Mouse (Mus musculus): ENCODE measurements around the gene Cop1. TPM values are rescaled to one million over a fixed set of nuclear protein-coding genes. Genes with fewer than 3 reads are reported as not detected.
A peak's percentile ranks its signal among the peaks of the same experiment; 100 is the strongest.

Gene Cop1
- polyA plus RNA-seq, 1 experiment from 2014 or later: 73.0 TPM

DNA sequence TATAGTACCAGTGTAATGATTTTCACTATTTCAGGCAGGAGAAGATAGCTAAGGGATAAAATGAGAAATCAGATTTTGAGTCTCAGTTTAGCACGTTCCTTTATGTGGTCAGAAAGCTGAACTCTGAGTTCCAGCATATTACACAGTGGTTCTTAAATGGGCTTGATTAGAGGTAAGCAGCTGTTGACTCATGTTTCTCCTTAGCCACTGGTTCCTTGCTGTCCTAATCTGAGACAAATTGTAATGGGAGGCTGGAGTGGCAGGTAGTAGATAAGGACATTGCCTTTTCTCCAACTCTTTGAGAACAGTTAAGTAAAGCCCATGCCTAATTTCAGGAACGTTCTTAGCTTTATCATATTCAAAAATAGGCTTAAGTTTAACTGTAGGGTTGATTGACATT is 3.6 kb downstream of the Cop1 start:
- Histone ChIP-seq H3K4me1 (replicated peaks) (peaks cover 4% of the 10 kb centered on the region), H3K27me3 (replicated peaks) (no peaks in the 10 kb centered on the region), H3K36me3 (peaks cover 2% of the 10 kb centered on the region; the same call in 1 of the 2 replicates), H3K9ac (no peak overlapping the region), H3K4me2 (replicated peaks) (no peak overlapping the region), H3K9me3 (no peaks in the 10 kb centered on the region), H3K4me3 (replicated peaks) (no peak overlapping the region), H3K27ac (no peak overlapping the region)
- WGBS: 82% methylated on average over 2 of the region's 2 CpGs
- ATAC-seq: no peak

DNA sequence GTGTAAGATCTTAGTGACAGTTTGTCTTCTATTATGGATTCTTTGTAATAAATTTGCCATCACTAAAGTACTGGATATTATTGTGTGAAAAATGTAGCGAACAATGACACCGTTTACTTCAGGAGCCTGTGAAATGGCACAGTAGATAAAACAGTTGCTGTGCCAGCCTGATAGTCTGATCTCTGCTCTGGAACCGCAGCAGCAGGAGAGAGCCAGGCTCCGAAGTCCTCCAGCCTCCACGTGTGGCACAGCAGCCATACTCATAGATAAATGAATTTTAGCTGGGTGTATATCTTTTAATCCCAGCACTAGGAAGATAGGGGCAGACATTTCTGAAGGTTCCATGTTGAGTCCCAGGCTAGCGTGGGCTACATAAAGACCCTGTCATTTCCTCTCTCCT is 6.0 kb downstream of the Cop1 start:
- Histone ChIP-seq H3K36me3 (peaks cover 3% of the 10 kb centered on the region; the same call in 1 of the 2 replicates), H3K9ac (no peak overlapping the region), H3K4me3 (replicated peaks) (no peak overlapping the region), H3K4me2 (replicated peaks) (no peak overlapping the region), H3K9me3 (no peaks in the 10 kb centered on the region), H3K27me3 (replicated peaks) (no peaks in the 10 kb centered on the region), H3K27ac (no peak overlapping the region), H3K4me1 (replicated peaks) (peaks cover 4% of the 10 kb centered on the region)
- WGBS: 81% methylated on average over 6 of the region's 6 CpGs
- peak; percentile 50; the same call in 1 of the 2 replicates for ATAC-seq

DNA sequence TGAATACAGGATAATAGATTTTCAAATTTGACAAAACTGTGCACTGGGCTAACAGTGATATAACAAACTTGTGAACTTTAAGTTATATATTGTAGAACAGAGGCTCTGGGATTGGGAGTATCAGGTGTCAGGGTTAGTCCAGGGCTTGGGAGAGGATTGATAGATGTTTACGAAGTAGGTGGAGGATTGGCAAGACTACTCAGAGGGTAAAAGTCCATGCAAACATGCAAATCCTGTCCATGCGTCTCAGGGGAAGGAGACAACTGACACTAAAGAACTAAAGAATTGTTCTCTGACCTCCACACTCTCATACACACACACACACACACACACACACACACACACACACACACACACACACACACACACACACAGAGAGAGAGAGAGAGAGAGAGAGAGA is 18.2 kb downstream of the Cop1 start:
- Histone ChIP-seq H3K4me3 (replicated peaks) (no peak overlapping the region), H3K27me3 (replicated peaks) (no peaks in the 10 kb centered on the region), H3K9ac (no peak overlapping the region), H3K9me3 (no peaks in the 10 kb centered on the region), H3K4me1 (replicated peaks) (no peaks in the 10 kb centered on the region), H3K4me2 (replicated peaks) (no peak overlapping the region), H3K27ac (no peak overlapping the region), H3K36me3 (peaks cover 4% of the 10 kb centered on the region; the same call in 1 of the 2 replicates)
- ATAC-seq: peak; percentile 92
- 56% methylated on average over 2 of the region's 2 CpGs for WGBS

DNA sequence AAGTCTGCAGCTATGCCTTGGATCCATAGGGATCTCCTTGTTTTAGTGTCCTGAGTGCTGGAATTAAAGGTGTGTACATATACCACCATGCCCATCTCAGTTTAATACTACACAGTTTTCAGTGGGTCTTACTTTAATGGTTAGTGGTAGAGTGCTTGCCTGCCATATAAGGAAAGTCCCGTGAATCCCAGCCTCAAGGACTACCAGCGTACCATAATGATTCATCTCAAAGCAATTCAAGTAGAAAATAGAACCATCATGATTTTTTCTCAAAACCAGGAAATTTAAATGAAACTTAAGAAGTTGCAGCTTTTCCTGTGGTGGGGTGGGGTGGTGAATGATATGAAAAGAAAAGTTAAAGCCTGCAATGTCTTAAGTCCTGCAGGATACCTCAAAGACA is 21.0 kb downstream of the Cop1 start:
- Histone ChIP-seq H3K9ac (no peak overlapping the region), H3K27ac (no peak overlapping the region), H3K4me2 (replicated peaks) (no peak overlapping the region), H3K4me3 (replicated peaks) (no peak overlapping the region), H3K9me3 (no peaks in the 10 kb centered on the region), H3K27me3 (replicated peaks) (no peaks in the 10 kb centered on the region), H3K4me1 (replicated peaks) (no peaks in the 10 kb centered on the region), H3K36me3 (peaks cover 4% of the 10 kb centered on the region; the same call in 1 of the 2 replicates)
- 92% methylated on average over 2 of the region's 2 CpGs for WGBS
- ATAC-seq: no peak

DNA sequence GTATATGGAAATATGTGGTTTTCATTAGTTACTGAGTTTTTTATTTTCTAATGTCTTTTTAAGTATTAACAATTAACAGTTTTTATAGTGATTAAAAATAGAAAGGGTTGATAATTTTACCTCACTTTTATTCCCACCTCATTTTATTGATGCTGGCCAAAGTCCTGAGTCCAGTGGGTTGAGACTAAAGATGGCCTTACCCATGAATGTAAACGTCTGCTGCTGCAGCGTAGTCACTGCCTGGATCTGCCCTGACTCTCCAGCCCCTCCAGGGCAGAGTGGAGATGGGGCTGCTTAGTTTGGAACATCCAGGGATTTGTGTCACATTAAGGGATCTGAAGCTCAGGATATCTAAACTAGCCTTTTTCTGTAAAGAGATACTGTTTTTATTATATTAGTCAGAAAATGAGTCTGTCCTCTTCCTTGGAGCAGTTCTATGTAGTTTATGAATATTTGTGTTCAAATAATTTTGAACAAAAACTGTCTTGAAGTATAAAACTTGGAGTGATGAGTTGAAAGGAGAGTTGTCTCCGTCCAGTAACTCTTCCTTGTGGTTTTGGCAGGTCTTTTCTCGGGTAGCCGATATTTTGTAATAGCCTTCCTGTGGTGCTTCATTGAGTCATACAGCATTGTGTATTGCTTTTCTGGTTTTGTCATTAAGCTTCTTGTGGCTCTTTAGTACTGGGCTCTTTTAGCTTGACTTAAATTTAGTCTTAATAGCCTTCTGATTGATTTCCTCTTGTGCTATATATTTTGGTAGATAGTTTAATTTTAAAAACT is 23.0 kb downstream of the Cop1 start:
- no peak overlapping the region for H3K4me3 ChIP-seq (replicated peaks)
- H3K27me3 ChIP-seq (replicated peaks): no peaks in the 10 kb centered on the region
- no peaks in the 10 kb centered on the region for H3K9me3 ChIP-seq
- H3K9ac ChIP-seq: no peak overlapping the region
- H3K4me1 ChIP-seq (replicated peaks): no peaks in the 10 kb centered on the region
- 72% methylated on average over 5 of the region's 5 CpGs for WGBS
- peaks cover 4% of the 10 kb centered on the region; the same call in 1 of the 2 replicates for H3K36me3 ChIP-seq
- H3K4me2 ChIP-seq (replicated peaks): no peak overlapping the region
- no peak for ATAC-seq
- H3K27ac ChIP-seq: no peak overlapping the region

DNA sequence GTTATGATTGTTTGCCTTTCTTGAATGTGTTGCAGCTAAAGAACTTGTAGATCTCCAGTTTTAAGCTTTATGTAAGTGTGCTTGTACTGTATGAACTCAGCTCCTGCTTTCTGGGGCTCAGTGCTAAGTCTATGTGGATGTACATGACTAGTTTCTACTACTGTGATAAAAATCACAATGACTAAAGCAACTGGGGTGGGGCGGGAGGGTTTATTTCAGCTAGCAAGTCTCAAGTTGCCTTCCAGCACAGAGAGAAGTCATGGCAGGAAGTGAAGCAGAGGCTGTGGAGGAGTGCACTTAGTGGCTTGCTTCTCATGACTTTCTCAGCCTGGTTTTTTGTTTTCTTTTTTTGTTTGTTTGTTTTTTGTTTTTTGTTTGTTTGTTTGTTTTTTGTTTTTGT is 24.4 kb downstream of the Cop1 start:
- Histone ChIP-seq H3K9ac (no peak overlapping the region), H3K27ac (no peak overlapping the region), H3K9me3 (no peaks in the 10 kb centered on the region), H3K36me3 (peaks cover 4% of the 10 kb centered on the region; the same call in 1 of the 2 replicates), H3K4me3 (replicated peaks) (no peak overlapping the region), H3K27me3 (replicated peaks) (no peaks in the 10 kb centered on the region), H3K4me1 (replicated peaks) (no peaks in the 10 kb centered on the region), H3K4me2 (replicated peaks) (no peak overlapping the region)
- WGBS: 91% methylated on average over 1 of the region's 1 CpGs
- 0 out of 2 replicates have a peak, but pooled peaks have one; percentile 28 for ATAC-seq

DNA sequence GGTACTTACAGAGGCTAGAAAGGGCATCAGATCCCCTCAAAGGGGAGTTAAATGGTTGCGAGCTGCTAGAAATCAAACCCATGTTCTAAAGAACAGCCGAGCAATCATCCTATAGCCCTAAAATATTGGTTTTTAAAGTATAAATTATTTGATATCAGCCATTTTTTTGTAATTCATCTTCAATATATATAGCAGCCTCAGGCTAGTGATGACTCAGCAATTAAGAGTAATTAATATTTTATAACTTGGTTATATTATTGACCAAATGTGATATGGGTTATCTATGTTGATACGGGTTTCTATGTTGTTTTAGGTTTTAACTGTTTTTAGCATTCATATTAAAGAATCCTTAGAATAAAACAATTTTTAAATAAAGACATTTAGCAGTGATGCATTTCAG is 31.7 kb downstream of the Cop1 start:
- no peak overlapping the region for H3K4me3 ChIP-seq (replicated peaks)
- H3K27me3 ChIP-seq (replicated peaks): no peaks in the 10 kb centered on the region
- WGBS: 92% methylated on average over 3 of the region's 3 CpGs
- no peak overlapping the region for H3K4me2 ChIP-seq (replicated peaks)
- H3K9ac ChIP-seq: no peak overlapping the region
- H3K27ac ChIP-seq: no peak overlapping the region
- H3K4me1 ChIP-seq (replicated peaks): no peaks in the 10 kb centered on the region
- H3K9me3 ChIP-seq: no peaks in the 10 kb centered on the region
- ATAC-seq: no peak
- H3K36me3 ChIP-seq: no peaks in the 10 kb centered on the region

DNA sequence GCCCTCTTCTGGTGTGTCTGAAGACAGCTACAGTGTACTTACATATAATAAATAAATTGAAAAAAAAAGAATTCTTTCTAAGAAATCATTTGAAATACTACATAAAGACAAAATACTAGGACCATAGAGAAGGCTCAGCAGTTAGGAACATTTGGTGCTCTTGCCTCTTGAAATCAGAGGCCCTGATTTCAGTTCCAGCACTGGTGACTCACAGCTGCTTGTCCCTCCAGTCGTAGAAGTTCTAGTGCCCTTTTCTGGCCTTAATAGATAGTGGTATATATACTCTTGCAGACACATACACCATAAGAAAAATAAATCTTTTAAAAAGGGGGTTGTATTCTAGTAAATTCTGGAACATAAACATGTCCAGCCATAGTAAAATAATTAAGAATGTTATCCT is 48.0 kb downstream of the Cop1 start:
- ATAC-seq: no peak
- H3K27me3 ChIP-seq (replicated peaks): no peaks in the 10 kb centered on the region
- 0 out of 2 replicates have a peak, but pooled peaks cover 4% of the 10 kb centered on the region for H3K36me3 ChIP-seq
- no peaks in the 10 kb centered on the region for H3K9me3 ChIP-seq
- H3K4me3 ChIP-seq (replicated peaks): no peak overlapping the region
- H3K27ac ChIP-seq: no peak overlapping the region
- H3K4me2 ChIP-seq (replicated peaks): no peak overlapping the region
- H3K4me1 ChIP-seq (replicated peaks): no peaks in the 10 kb centered on the region
- 71% methylated on average over 1 of the region's 1 CpGs for WGBS
- H3K9ac ChIP-seq: no peak overlapping the region

DNA sequence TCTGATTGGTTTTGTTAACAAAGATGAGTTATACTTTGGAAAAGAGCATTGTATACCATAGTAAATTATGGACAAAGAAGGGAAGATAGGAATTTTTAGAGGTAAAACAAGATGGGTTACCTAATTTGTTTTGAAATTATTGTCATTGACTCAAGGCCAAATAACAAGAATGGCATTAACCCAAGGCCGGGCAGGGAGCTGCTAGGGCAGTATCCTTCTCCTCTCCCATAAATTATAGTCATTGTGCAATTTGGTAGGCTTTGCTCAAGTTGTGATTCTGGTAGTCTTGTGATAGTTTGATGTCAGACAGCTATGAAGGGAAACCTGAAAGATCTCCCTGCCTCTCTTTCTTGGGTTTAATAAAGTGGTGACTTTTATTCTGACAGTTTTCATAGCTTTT is 49.7 kb downstream of the Cop1 start:
- no peak for ATAC-seq
- no peak overlapping the region for H3K4me3 ChIP-seq (replicated peaks)
- H3K4me2 ChIP-seq (replicated peaks): no peak overlapping the region
- H3K9me3 ChIP-seq: no peaks in the 10 kb centered on the region
- H3K4me1 ChIP-seq (replicated peaks): no peaks in the 10 kb centered on the region
- WGBS: 86% methylated on average over 1 of the region's 1 CpGs
- H3K27me3 ChIP-seq (replicated peaks): no peaks in the 10 kb centered on the region
- no peak overlapping the region for H3K9ac ChIP-seq
- H3K36me3 ChIP-seq: 0 out of 2 replicates have a peak, but pooled peaks cover 4% of the 10 kb centered on the region
- no peak overlapping the region for H3K27ac ChIP-seq

DNA sequence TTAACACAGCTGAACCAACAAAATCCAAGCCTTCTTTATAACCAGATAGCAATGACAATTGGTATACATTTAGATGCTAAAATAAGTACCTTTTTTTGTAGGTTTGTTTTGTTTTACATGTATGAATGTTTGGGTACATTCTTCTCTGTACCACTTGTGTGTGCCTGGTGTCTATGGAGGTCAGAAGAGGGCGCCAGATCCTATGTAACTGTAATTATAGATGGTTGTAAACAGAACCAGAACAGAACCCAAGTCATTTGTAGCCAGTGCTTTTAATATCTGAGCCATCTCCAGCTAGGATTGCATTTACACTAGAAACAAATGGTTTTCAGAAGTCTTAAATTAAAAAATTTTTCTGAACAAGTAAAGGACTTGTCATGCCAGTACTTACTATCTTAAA is 54.7 kb downstream of the Cop1 start:
- ATAC-seq: no peak
- WGBS: 77% methylated on average over 1 of the region's 1 CpGs

DNA sequence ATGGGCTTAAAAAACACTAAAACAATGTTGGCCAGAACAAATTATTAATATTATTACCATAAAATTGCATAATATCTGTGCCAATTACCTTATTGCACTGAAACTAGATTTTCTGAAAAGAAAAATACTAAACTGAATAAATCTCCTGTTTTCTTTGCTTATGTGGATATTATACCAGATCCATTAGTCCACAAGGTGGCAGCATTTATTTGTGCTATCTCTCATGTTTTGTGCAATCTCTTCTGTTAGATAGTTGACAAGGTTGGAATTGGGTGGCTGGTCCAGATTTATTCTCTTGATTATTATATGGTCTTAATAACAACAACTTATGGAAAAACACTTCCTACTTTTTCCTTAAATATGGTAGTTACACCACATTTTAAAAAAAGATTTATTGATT is 58.1 kb downstream of the Cop1 start:
- Histone ChIP-seq H3K4me2 (replicated peaks) (no peak overlapping the region), H3K9ac (no peak overlapping the region)
- ATAC-seq: no peak

More for the DNA sequence above, 54.7 kb downstream of the Cop1 start:
- Histone ChIP-seq H3K4me2 (replicated peaks) (no peak overlapping the region), H3K27me3 (replicated peaks) (no peaks in the 10 kb centered on the region), H3K9me3 (no peaks in the 10 kb centered on the region), H3K27ac (no peak overlapping the region), H3K9ac (no peak overlapping the region), H3K4me1 (replicated peaks) (no peaks in the 10 kb centered on the region), H3K4me3 (replicated peaks) (no peak overlapping the region), H3K36me3 (no peaks in the 10 kb centered on the region)

DNA sequence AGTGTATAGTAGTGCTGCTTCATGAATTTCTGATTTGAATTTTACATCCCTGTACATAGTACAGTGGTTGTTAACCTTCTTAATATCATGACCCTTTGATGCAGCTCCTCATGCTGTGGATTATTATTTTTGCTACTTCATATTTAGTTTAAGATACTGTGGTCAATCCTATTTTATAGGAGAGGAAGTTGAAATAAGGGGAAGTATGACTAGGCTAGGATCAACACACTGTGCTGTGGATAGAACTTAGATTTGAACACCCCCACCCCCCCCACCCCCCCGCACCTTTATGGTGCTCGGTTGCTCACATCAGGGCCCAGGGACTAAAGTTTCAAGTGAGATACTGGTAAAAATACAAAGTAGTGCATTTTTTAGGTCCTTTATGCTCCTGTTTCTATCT is 58.7 kb downstream of the Cop1 start:
- no peak for ATAC-seq
- no peak overlapping the region for H3K27ac ChIP-seq
- no peaks in the 10 kb centered on the region for H3K36me3 ChIP-seq
- H3K4me2 ChIP-seq (replicated peaks): no peak overlapping the region
- no peaks in the 10 kb centered on the region for H3K27me3 ChIP-seq (replicated peaks)
- no peak overlapping the region for H3K9ac ChIP-seq
- H3K4me3 ChIP-seq (replicated peaks): no peak overlapping the region
- WGBS: 91% methylated on average over 2 of the region's 2 CpGs
- H3K4me1 ChIP-seq (replicated peaks): no peaks in the 10 kb centered on the region
- H3K9me3 ChIP-seq: no peaks in the 10 kb centered on the region

More for the DNA sequence above, 58.1 kb downstream of the Cop1 start:
- Histone ChIP-seq H3K36me3 (no peaks in the 10 kb centered on the region), H3K4me1 (replicated peaks) (no peaks in the 10 kb centered on the region), H3K9me3 (no peaks in the 10 kb centered on the region), H3K27me3 (replicated peaks) (no peaks in the 10 kb centered on the region), H3K4me3 (replicated peaks) (no peak overlapping the region), H3K27ac (no peak overlapping the region)

DNA sequence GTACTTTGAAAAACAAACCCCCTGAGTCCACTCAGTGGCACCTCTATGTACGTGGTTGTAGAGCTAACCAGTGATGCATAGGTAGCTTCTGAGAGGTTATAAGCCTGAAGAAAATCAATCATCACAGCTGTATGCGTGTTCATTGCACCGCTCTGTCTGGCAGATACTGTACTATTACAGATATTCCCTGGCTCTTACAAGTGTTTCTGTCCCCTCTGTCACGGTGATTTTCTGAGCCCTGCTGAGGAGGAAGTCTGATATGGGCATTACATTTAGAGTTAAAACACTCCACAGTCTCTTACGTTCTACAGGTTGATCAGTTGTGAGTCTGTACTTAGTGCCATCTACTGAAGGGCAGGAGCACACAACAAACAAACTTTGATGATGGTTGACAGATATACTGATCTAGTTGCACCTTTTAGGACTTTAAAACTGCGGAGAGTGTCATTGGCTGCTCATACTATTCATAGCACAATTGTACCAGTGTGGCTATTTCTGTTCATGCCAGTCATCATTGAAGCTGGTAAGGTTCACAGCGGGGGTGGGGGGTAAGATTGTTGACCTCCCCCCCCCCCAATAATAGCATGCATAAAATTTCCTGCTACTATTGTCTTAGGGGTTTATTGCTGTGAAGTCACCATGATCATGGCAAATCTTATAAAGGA is 69.4 kb downstream of the Cop1 start:
- WGBS: 98% methylated on average over 7 of the region's 7 CpGs

More for the DNA sequence above, 69.4 kb downstream of the Cop1 start:
- H3K9me3 ChIP-seq: no peaks in the 10 kb centered on the region
- no peak overlapping the region for H3K27ac ChIP-seq
- H3K4me1 ChIP-seq (replicated peaks): no peaks in the 10 kb centered on the region
- H3K27me3 ChIP-seq (replicated peaks): no peaks in the 10 kb centered on the region
- H3K4me2 ChIP-seq (replicated peaks): no peak overlapping the region
- H3K9ac ChIP-seq: no peak overlapping the region
- H3K36me3 ChIP-seq: no peaks in the 10 kb centered on the region
- ATAC-seq: no peak
- H3K4me3 ChIP-seq (replicated peaks): no peak overlapping the region

All from intestine, embryonic 15.5 days (tissue).